Mouse (Mus musculus) midbrain, postnatal 0 days (tissue): ENCODE measurements around the gene Mrpl14. TPM values are rescaled to one million over a fixed set of nuclear protein-coding genes. Genes with fewer than 3 reads are reported as not detected.

Source experiments
- ATAC-seq: fragments of 200-750 bp; cut with Nextera tagmentation; 2 replicates; pipeline ENCODE4 v1.8.0; 2017; ENCODE audit warnings: moderate number of reproducible peaks, mild to moderate bottlenecking, moderate TSS enrichment, moderate library complexity; ENCODE audit not compliant: low FRiP score
- DNase-seq: peaks from one replicate; pipeline ENCODE4 v3.0.0-alpha.2; 2015; ENCODE audit warnings: low spot score
- H3K27ac ChIP-seq: fragments of 300-500 bp; sonication (generic); 2 replicates; pipeline ENCODE4 v1.5.1; 2014; ENCODE audit warnings: low read depth, mild to moderate bottlenecking, low read length, mixed read lengths
- H3K27me3 ChIP-seq: fragments of 300-500 bp; sonication (generic); 2 replicates; pipeline ENCODE4 v1.6.1; 2014; ENCODE audit warnings: low read length, control low read depth, mixed read lengths; ENCODE audit not compliant: insufficient read depth
- H3K36me3 ChIP-seq: fragments of 300-500 bp; sonication (generic); 2 replicates; pipeline ENCODE4 v1.6.1; 2014; ENCODE audit warnings: low read length, control low read depth, mixed read lengths; ENCODE audit not compliant: insufficient read depth
- H3K4me1 ChIP-seq: fragments of 300-500 bp; sonication (generic); 2 replicates; pipeline ENCODE4 v1.6.1; 2014; ENCODE audit warnings: mild to moderate bottlenecking, control low read depth, antibody characterized with exemption, low read length, mixed read lengths; ENCODE audit not compliant: insufficient read depth
- H3K4me2 ChIP-seq: fragments of 300-500 bp; sonication (generic); 2 replicates; pipeline ENCODE4 v1.6.1; 2014; ENCODE audit warnings: low read depth, mild to moderate bottlenecking, low read length, mixed read lengths; ENCODE audit not compliant: poor library complexity, severe bottlenecking
- H3K4me3 ChIP-seq: fragments of 300-500 bp; sonication (generic); 2 replicates; pipeline ENCODE4 v1.5.1; 2014; ENCODE audit warnings: low read depth, mild to moderate bottlenecking, low read length, moderate library complexity
- H3K9ac ChIP-seq: fragments of 300-500 bp; sonication (generic); replicated peaks from 2 replicates; pipeline ENCODE4 v1.6.1; 2014; ENCODE audit warnings: mild to moderate bottlenecking, low read length, moderate library complexity, mixed read lengths; ENCODE audit not compliant: poor library complexity, severe bottlenecking
- H3K9me3 ChIP-seq: fragments of 300-500 bp; sonication (generic); 2 replicates; pipeline ENCODE4 v1.6.1; 2016; ENCODE audit warnings: low read length, control low read depth
- CTCF ChIP-seq: IDR thresholded peaks from 2 replicates; pipeline ENCODE4 v1.5.1; 2016; ENCODE audit warnings: antibody characterized with exemption, mild to moderate bottlenecking
- WGBS: fragments of 180-500 bp; shearing (Covaris S2); extraction: QIAGEN DNeasy Blood & Tissue Kit; methylation state at CpG from one replicate; pipeline ENCODE4 v1.1.7; 2014; 5-methylcytosine and 5-hydroxymethylcytosine counted together
- polyA plus RNA-seq: library from polyadenylated mRNA; unstranded; fragments of >200 nt; fragmentation: Nextera tagmentation; extraction: Ambion mirVana; gene quantifications from 2 replicates; pipeline ENCODE4 v1.2.1, GENCODE M21; 2015
- total RNA-seq: library from RNA; depleted of rRNA; stranded (reverse); fragments of >200 nt; gene quantifications from 2 replicates; pipeline ENCODE4 v1.2.3, GENCODE M21; 2014

Mrpl14 gene
- total and polyA plus RNA-seq, 2 experiments from 2014 or later = 42.8 to 114 TPM

DNA sequence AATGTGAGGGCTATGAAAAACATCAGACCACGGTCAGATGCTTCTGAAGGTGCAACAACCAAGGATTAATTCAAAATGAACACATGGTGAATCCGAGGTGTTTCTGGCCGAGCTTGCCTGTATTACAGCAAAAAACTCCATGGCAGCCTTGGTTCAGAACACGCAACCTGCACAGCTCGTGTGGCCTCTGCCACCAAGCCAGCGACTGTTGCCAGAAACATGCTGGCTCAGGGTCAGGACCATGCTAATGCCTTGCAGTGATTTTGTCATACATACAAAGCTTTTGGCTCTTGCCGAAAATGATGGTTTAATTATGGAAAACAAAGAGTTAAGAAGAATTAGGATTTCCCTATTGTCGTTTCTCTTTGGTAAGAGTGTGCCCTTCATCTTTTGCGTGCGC, 18.1 kb upstream of the Mrpl14 start:
- no peaks in the 10 kb centered on the region for H3K9me3 ChIP-seq
- 90% methylated on average over 10 of the region's 10 CpGs for WGBS
- peaks cover 68% of the 10 kb centered on the region for H3K36me3 ChIP-seq
- H3K4me2 ChIP-seq = no peak overlapping the region
- DNase-seq (no peak), ATAC-seq (no peak)
- H3K4me1 ChIP-seq = no peaks in the 10 kb centered on the region
- H3K4me3 ChIP-seq = no peak overlapping the region
- H3K9ac ChIP-seq = no peak overlapping the region
- H3K27ac ChIP-seq = no peak overlapping the region
- H3K27me3 ChIP-seq = no peaks in the 10 kb centered on the region
- TF ChIP-seq CTCF = no peak

GRCm38 (mm10) chr17:45671821-45672220, 14.3 kb upstream of the Mrpl14 start:
- peak; percentile 69 for TF ChIP-seq CTCF
- Histone ChIP-seq H3K27ac (no peak overlapping the region), H3K4me2 (no peak overlapping the region), H3K4me1 (no peaks in the 10 kb centered on the region), H3K36me3 (peaks cover 71% of the 10 kb centered on the region), H3K4me3 (no peak overlapping the region), H3K9ac (no peak overlapping the region), H3K9me3 (no peaks in the 10 kb centered on the region), H3K27me3 (no peaks in the 10 kb centered on the region)
- 100% methylated on average over 1 of the region's 1 CpGs for WGBS
- ATAC-seq = no peak
- DNase-seq = peak; percentile 14

DNA sequence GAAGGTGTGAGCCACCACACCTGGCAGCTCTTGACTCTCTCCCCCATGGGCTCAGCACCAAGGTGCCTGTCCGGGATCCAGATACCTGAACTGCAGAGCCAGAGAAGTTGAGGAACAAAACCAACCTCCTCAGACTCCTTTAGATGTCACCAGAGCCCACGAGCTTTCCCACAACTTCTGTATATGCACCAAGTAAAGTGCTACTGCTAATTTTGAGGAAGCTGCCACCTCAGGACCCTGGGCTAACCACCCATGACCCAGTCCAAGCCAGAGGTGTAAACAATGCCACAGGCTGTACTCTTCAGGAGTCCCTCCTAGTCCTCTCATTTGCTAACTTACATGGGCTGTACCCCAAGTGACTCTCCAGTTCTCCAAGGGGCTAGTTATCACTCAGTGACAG, 13.5 kb upstream of the Mrpl14 start:
- Histone ChIP-seq H3K9ac (no peak overlapping the region), H3K4me2 (no peak overlapping the region), H3K4me1 (no peaks in the 10 kb centered on the region), H3K4me3 (no peak overlapping the region), H3K9me3 (no peaks in the 10 kb centered on the region), H3K27me3 (no peaks in the 10 kb centered on the region), H3K36me3 (peaks cover 68% of the 10 kb centered on the region), H3K27ac (no peak overlapping the region)
- 100% methylated on average over 2 of the region's 2 CpGs for WGBS
- DNase-seq = no peak
- no peak for TF ChIP-seq CTCF
- no peak for ATAC-seq

DNA sequence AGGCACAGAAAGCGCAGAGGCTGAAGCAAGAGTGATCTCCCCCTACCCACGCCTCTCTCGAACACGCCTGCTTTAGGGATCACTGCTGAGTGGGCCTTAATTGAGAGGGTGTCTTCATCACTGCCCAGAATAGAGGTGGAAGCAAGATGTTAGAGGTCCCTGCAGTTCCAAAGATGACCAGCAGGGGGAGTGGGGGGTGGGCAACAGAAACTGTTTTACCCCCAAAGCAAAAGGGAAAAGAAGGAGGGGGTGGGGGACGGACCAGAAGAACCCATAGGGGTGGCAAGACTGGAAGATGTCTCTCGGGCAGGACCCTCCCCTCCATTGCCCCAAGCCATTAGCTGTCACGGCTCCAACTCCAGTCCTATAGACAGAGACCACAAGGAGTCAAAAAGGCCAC, 8.0 kb upstream of the Mrpl14 start:
- ATAC-seq (no peak), DNase-seq (peak; percentile 31)
- no peaks in the 10 kb centered on the region for H3K27me3 ChIP-seq
- peak; percentile 85 for TF ChIP-seq CTCF
- no peak overlapping the region for H3K27ac ChIP-seq
- peaks cover 53% of the 10 kb centered on the region for H3K36me3 ChIP-seq
- H3K4me3 ChIP-seq = no peak overlapping the region
- no peaks in the 10 kb centered on the region for H3K9me3 ChIP-seq
- 31% methylated on average over 7 of the region's 7 CpGs for WGBS
- no peaks in the 10 kb centered on the region for H3K4me1 ChIP-seq
- H3K4me2 ChIP-seq = no peak overlapping the region
- no peak overlapping the region for H3K9ac ChIP-seq

GRCm38 (mm10) chr17:45680391-45680980, 5.6 kb upstream of the Mrpl14 start:
- Histone ChIP-seq H3K4me3 (0 out of 2 replicates have a peak overlapping the region, but pooled peaks have one; percentile 5), H3K9ac (peak overlapping the region; percentile 51; the same call in 1 of the 2 replicates), H3K9me3 (no peaks in the 10 kb centered on the region), H3K27me3 (no peaks in the 10 kb centered on the region), H3K36me3 (peaks cover 35% of the 10 kb centered on the region), H3K27ac (peak overlapping the region; percentile 84), H3K4me1 (peaks cover 4% of the 10 kb centered on the region; the same call in 1 of the 2 replicates), H3K4me2 (peak overlapping the region; percentile 43)
- DNase-seq (peak; percentile 93), ATAC-seq (peak; percentile 77)
- TF ChIP-seq CTCF = no peak
- WGBS = 52% methylated on average over 8 of the region's 8 CpGs

DNA sequence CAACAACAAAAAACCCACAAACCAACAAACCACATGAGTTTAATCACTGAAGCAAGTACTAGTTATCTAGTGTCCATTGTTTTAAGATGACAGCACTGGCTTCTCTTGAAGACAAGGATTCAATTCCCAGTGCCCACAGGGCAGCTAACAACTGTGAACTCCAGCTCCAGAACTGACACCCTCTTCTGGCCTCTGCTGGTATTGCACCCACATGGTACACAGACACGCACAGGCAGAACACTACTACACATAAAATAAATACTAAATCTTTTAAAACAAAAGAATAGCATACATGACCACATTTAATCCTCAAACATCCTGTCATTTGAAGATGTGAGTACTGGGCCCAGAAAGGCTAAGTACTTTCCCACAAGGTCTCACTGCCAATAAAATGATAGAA, 4.5 kb upstream of the Mrpl14 start:
- H3K36me3 ChIP-seq = peaks cover 25% of the 10 kb centered on the region
- no peak overlapping the region for H3K4me3 ChIP-seq
- H3K27ac ChIP-seq = no peak overlapping the region
- WGBS = 94% methylated on average over 1 of the region's 1 CpGs
- H3K9me3 ChIP-seq = no peaks in the 10 kb centered on the region
- H3K4me2 ChIP-seq = no peak overlapping the region
- H3K4me1 ChIP-seq = peaks cover 4% of the 10 kb centered on the region; the same call in 1 of the 2 replicates
- no peaks in the 10 kb centered on the region for H3K27me3 ChIP-seq
- ATAC-seq (no peak), DNase-seq (peak; percentile 25)
- H3K9ac ChIP-seq = no peak overlapping the region
- TF ChIP-seq CTCF = peak; percentile 69
